Mouse (Mus musculus) macrophage (primary cell): ENCODE data around the gene Tbx21. TPM values are rescaled to one million over a fixed set of nuclear protein-coding genes. Genes with fewer than 3 reads are reported as not detected.

Experiments
- H3K27ac ChIP-seq: fragments of 350-480 bp; formaldehyde crosslinking; 2 replicates; pipeline ENCODE4 v1.9.0; 2021
- H3K36me3 ChIP-seq: fragments of 350-480 bp; formaldehyde crosslinking; 2 replicates; pipeline ENCODE4 v1.9.0; 2021; ENCODE audit errors: inconsistent target
- H3K4me3 ChIP-seq: fragments of 350-480 bp; formaldehyde crosslinking; 2 replicates; pipeline ENCODE4 v1.9.0; 2021; ENCODE audit errors: inconsistent target
- H3K79me2 ChIP-seq: fragments of 350-480 bp; formaldehyde crosslinking; 2 replicates; pipeline ENCODE4 v1.9.0; 2021; ENCODE audit errors: inconsistent target
- WGBS: methylation state at CpG from one replicate; pipeline ENCODE4 v1.1.7; 2026; ENCODE audit warnings: inconsistent platforms; ENCODE audit not compliant: missing documents; 5-methylcytosine and 5-hydroxymethylcytosine counted together
- polyA plus RNA-seq: library from polyadenylated mRNA; stranded (reverse); fragments of 250-400 nt; gene quantifications from 3 replicates; pipeline ENCODE4 v1.2.4, GENCODE M21; 2018; ENCODE audit warnings: inconsistent platforms

Gene Tbx21
- polyA plus RNA-seq, 1 experiment from 2014 or later: 0.09 TPM

DNA sequence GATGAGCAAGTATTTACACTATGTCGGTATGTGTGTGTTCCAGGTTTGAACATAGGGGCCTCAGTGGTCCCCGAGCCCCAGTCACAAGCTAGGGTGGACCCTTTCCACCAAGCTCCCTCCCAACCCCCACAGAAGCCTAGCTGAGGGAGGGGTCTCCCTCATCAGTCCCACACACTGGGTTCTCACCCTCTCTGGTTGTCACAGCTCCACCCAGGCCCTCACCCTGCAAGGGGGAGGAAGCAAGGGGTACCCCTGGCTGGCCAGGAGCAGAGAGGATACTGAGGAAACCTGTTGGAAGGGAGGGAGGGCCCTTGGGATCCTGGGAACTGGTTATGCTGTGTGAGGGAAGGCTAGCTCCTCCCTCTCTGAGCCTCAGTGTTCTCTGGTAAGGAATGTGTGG, 30.2 kb upstream of the Tbx21 start:
- WGBS: 100% methylated on average over 2 of the region's 2 CpGs
- peaks cover 21% of the 10 kb centered on the region; the same call in 1 of the 2 replicates for H3K36me3 ChIP-seq

DNA sequence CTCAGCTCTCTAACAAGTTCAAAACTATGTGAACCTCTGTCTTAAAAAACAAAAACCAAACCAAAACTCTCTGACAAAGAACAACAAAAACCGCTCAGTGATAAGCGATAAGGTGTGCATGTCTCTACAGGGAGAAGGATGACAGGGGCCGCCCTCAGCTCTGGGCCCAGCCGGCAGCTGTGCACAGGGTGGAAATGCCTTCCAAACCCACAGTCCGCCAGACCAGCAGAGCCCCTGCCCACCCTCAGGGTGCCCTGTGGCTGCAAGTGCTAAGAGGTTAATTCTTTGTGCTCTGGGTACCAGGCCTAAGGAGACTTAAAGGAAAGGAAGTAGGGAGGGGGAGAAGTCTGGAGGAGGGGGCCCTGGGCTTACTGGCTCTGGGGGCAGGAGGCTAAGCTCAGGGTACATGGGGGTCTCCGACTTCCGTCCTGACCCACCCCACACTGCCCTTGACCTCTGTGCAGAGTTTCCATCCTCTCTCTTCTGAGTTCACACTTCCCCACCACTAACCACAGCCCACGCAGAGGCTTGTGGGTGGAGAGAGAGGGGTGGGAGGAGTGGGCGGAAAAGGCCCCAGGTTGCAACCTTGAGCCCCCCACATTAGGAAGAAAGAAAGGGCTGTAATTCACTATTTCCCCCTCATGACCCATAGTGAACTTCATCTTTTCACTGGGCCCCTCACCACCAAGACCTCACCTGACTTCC, 28.2 kb upstream of the Tbx21 start:
- no peak overlapping the region for H3K4me3 ChIP-seq
- 49% methylated on average over 8 of the region's 9 CpGs for WGBS
- H3K27ac ChIP-seq: peak overlapping the region; percentile 81; the same call in 1 of the 2 replicates
- H3K79me2 ChIP-seq: peaks cover 14% of the 10 kb centered on the region; the same call in 1 of the 2 replicates
- peaks cover 33% of the 10 kb centered on the region; the same call in 1 of the 2 replicates for H3K36me3 ChIP-seq

More for the DNA sequence above, 30.2 kb upstream of the Tbx21 start:
- Histone ChIP-seq H3K4me3 (no peak overlapping the region), H3K79me2 (peaks cover 33% of the 10 kb centered on the region), H3K27ac (no peak overlapping the region)

DNA sequence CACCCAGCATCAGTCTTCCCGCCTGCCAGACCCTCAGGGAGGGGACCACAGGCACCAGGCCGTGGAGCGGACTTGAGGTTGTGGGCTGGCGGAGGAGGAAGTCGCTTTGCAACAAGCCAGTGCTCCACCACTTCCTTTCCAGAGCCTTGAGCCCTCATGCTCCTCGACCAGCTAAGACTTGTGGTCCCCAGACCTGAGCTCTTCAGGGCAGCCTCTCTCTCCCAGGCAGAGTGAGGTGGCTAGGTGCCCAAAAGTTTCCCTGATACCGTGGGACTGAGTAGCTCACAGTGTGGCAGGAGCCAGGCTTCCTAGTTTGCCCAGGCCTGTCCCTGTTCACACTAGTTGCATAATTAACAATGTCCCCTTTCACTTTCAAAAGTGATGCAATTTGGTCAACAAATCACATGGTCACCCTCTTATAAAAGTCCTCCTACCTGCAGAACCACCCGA, 27.1 kb upstream of the Tbx21 start:
- Histone ChIP-seq H3K79me2 (peaks cover 2% of the 10 kb centered on the region; the same call in 1 of the 2 replicates), H3K36me3 (peaks cover 44% of the 10 kb centered on the region), H3K27ac (peak overlapping the region; percentile 81), H3K4me3 (no peak overlapping the region)
- 4% methylated on average over 8 of the region's 8 CpGs for WGBS

DNA sequence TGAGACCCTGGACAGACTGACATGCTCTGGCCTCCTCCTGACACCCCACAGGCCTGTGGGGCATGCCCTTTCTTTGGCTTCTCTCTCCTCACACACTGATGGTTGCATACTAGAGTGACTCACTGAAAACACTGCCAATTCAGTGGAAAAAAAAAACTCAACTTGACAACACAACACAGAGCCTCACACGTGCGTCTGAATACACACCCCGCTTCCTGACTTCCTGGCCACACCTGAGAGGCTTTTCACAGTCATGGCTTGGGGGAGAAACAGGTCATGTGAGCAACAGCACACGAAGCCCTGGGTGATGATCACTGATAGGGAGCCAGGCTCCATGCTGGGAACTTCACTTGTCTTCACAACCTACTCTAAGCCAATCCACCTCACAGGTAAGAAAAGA, 25.7 kb upstream of the Tbx21 start:
- H3K27ac ChIP-seq: no peak overlapping the region
- H3K79me2 ChIP-seq: no peaks in the 10 kb centered on the region; the same call in 1 of the 2 replicates
- 80% methylated on average over 4 of the region's 4 CpGs for WGBS
- H3K36me3 ChIP-seq: peaks cover 45% of the 10 kb centered on the region
- H3K4me3 ChIP-seq: no peak overlapping the region

DNA sequence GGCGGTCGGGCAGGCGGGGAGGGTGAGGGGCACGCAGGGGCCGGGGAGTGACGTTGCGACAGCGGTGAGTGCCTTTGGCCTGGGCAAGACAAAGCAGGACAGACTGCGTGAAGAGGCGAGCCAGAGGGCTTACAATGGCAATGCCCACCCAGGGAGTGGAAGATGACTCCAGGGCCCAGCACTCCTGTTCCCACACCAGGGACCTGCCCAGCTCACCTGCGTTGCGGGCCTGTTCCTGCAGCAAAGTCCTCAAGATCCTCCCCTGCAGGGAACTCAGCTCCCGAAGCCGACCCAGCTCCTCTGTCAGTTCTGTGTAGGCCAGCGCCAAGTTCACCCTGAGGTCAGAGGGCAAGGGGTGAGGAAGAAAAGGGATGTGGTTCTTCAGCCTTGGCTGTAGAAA, 24.1 kb upstream of the Tbx21 start:
- Histone ChIP-seq H3K79me2 (no peaks in the 10 kb centered on the region; the same call in 1 of the 2 replicates), H3K27ac (no peak overlapping the region), H3K36me3 (peaks cover 38% of the 10 kb centered on the region), H3K4me3 (no peak overlapping the region)
- WGBS: 86% methylated on average over 14 of the region's 15 CpGs

DNA sequence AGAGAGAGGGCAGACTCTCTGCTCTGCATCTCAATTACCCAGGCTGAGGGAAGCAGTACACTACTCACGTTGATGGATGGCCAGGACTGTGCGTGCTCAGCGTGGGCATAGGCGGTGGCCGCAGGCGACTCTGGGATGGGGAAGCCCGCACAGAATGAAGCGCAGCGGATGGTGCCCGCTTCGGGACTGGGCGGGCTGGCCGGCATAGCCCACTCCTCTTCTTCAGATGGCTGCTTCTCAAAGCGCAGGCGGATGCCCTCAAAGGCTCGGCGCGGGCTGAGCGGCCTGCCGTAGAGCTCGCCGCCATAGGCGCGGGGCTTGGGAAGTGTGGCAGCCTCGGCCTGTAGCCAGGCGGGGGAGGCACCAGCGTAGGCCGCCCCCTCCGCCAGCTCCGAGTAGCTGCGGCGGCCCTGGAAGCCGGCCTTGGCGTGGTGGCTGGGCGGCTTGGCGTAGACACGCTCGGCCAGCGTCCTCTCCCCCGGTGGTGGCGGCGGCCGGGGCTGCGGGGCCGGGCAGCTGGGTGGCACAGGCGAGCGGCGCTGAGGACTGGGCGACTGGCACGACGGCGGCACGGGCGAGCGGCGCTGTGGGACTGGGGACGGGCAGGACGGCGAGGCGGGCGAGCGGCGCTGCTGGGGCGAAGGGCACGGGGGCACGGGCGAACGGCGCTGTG, 23.6 kb upstream of the Tbx21 start:
- no peaks in the 10 kb centered on the region; the same call in 1 of the 2 replicates for H3K79me2 ChIP-seq
- no peak overlapping the region for H3K4me3 ChIP-seq
- 96% methylated on average over 33 of the region's 69 CpGs for WGBS
- peaks cover 38% of the 10 kb centered on the region for H3K36me3 ChIP-seq
- no peak overlapping the region for H3K27ac ChIP-seq

DNA sequence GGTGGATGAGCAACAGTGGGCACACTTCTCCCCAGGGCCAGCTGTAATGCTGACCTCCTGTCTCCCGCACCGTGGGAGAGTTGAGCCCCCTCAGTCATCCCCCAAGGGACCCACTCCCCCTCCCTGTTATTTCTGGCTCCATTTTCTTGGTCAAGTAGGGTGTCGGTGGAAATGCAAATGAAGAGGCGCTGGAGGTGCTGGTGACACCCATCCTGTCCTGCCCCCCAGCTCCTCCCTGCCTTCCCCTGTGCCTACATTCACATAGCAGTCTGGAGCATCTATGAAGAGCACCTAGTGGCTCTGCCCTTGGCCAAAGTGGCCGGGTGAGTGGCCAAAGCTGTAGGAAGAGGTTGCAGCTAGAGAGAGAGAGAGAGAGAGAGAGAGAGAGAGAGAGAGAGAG, 18.1 kb upstream of the Tbx21 start:
- Histone ChIP-seq H3K27ac (no peak overlapping the region), H3K79me2 (no peaks in the 10 kb centered on the region), H3K4me3 (no peak overlapping the region), H3K36me3 (peaks cover 21% of the 10 kb centered on the region)
- 74% methylated on average over 5 of the region's 5 CpGs for WGBS

DNA sequence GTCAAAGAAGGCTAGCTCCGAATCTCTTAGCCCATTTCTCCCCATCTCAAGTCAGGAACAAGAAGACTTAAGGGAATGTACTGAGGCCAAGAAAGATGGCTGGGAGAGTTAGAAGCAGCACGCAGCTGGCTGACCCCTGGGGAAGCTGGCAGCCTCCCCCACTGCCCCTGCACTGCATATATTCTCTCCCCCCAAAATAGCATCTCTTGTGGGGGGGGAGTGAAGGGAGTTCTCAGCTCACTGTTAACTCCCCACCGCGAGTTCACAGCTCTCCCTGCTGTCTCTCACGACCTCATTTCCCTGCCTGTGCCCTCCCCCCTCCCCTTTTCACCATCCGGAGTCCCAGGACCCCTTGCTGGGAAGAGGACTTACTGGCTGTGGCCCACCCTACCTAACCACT, 17.1 kb upstream of the Tbx21 start:
- no peak overlapping the region for H3K27ac ChIP-seq
- 74% methylated on average over 6 of the region's 6 CpGs for WGBS
- no peak overlapping the region for H3K4me3 ChIP-seq
- peaks cover 10% of the 10 kb centered on the region; the same call in 1 of the 2 replicates for H3K36me3 ChIP-seq
- no peaks in the 10 kb centered on the region for H3K79me2 ChIP-seq

DNA sequence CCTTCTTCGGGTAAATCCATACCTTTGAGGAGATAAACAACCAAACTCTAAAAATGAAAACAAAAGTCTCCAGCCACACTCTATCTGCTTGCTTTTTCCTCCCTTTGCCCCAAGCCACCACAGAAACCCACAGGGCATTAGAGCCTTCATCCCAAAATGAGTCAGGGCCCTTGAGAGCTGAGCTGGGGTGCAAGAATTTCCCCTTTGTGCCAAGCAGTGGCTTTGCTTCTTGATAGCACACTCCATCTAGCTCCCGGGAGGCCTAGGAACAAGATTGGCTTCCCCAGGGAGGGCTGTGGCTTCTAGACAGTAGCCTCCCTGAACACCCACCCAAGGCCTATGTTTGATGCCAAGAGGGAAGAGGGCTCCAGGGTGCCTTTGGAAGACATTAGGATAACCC, 16.6 kb upstream of the Tbx21 start:
- Histone ChIP-seq H3K79me2 (no peaks in the 10 kb centered on the region), H3K4me3 (no peak overlapping the region), H3K36me3 (peaks cover 5% of the 10 kb centered on the region; the same call in 1 of the 2 replicates), H3K27ac (no peak overlapping the region)
- WGBS: 82% methylated on average over 2 of the region's 2 CpGs

DNA sequence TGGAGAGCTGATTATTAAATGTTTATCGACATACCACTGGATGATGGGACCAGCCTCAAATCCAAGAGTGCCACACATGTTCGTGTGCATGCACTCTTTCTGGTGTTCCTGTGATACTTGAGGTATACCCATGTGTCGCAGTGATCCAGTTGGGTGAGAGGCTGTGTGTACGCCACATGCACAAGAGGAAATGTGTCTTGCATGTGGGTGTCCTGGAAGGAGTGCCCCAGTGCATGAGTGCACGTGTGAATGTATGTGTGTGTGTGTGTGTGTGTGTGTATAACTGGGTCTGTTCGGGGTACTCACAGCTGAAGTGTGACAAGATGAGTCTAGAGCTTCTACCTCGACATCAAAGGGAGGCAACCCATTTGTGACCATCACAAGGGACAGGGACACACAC, 15.2 kb upstream of the Tbx21 start:
- Histone ChIP-seq H3K4me3 (no peak overlapping the region), H3K27ac (no peak overlapping the region), H3K79me2 (no peaks in the 10 kb centered on the region), H3K36me3 (no peaks in the 10 kb centered on the region)
- WGBS: 82% methylated on average over 7 of the region's 7 CpGs

DNA sequence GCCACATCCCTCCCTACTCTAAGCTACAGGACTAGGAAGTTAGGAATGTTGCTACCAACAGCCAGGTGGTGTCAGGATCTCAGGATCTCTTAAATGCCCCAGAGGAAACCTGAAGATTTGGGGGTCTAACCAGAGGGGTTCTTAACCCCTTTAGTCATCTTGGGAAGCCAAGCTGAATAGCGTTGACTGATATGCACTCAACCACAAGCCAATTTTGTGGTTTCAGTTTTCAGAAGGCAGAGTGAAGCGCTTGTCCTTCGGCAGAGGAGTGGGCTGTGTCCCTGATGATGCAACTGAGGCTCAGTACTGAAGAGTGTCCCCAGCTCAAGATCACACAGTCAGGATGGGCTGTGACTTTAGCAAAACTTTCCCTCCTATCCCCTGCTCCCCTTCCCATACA, 13.8 kb upstream of the Tbx21 start:
- Histone ChIP-seq H3K79me2 (no peaks in the 10 kb centered on the region), H3K27ac (no peak overlapping the region), H3K4me3 (no peak overlapping the region), H3K36me3 (no peaks in the 10 kb centered on the region)
- WGBS: 35% methylated on average over 3 of the region's 3 CpGs

DNA sequence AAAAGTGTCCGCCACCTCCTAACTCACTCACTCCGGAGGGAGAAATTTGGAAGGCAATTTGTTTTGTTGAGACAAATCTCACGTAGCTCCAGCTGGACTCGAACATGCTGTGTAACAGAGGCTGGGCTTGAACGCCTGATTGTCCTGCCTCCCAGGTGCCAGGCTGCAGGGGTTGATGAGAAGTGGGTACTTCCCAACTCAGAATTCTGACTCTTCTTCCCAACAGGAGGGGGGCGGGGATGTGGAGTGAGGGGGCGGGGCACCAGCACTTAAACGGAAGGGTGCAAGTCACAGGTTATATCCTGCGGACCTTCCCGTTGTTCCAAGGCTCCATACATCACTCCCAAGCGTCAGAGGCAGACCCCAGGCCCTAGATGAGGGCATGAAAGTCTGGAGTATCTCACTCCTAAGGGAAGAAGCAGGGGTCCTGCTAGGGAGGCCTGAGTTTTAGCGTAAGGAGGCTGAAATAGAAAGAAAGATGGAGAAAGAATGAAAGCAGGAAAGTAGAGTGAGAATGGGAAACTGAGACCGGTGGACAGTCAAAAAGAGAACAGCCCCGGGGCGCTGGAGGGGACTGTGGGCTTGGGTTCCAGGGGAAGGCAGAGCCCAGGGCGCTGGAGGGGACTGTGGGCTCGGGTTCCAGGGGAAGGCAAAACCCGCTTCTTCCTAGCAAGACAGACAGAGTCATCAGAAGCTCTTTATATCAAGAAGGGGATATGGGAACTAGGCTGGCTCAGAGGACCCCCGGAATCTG, 12.5 kb upstream of the Tbx21 start:
- Histone ChIP-seq H3K36me3 (no peaks in the 10 kb centered on the region), H3K4me3 (peak overlapping the region; percentile 54), H3K79me2 (no peaks in the 10 kb centered on the region), H3K27ac (peak overlapping the region; percentile 52)
- 50% methylated on average over 16 of the region's 19 CpGs for WGBS

DNA sequence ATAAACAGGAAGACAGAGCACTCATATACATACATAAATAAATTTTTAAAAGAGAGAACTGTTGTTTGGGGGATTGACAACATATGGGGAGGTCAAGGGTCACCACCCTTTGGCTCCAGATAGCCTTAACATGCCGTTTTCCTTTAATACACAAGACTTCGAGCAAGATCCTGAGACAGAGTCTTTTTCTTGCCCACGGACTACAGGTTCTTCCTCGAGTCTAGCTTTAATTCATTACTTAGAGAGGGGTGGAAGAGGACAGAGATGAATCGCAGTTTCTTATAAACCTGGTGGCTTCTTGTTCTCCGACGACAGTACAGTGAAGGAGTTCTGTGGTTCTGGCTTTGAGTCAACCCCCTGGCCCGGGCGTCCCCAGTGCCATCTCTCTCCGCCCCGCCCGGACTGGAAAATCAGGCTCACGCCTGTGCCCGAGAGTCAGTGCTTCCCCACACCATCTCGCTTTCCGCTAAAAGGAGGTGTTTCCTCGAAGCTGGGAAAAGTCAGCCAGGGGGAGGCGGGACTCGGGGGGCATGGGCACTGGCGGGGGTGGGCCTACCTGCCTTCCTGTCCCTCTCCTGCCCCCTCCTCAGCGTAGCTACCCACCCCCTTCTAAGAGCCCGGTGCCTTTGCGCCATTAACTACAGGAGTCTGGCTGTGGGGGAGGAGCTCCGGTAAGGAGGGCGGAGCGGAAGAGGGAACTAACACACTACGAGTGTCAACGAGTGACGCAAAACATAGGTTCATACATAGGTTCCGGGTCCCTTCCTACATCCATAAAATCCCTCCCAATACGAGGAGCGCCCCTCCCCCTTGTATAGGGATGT, 11.7 kb upstream of the Tbx21 start:
- Histone ChIP-seq H3K36me3 (no peaks in the 10 kb centered on the region), H3K79me2 (no peaks in the 10 kb centered on the region), H3K27ac (peak overlapping the region; percentile 52), H3K4me3 (peak overlapping the region; percentile 54)
- 4% methylated on average over 32 of the region's 32 CpGs for WGBS
